Mouse (Mus musculus): ENCODE results near the gene Sh2d3c.

- TF ChIP-seq POLR2A (IDR thresholded peaks at IDR 0.05; ENCODE audit: borderline replicate concordance, extremely low read depth, insufficient read depth, insufficient read length, poor library complexity, severe bottlenecking) (no peak), CTCF (IDR thresholded peaks at IDR 0.05; ENCODE audit: borderline replicate concordance, extremely low read depth, insufficient read depth, insufficient read length) (no peak)
These were observed 33.3 kb upstream of the Sh2d3c start for GRCm38 (mm10) chr2:32687562-32687961.
